Mouse (Mus musculus) kidney, adult 8-10 months (tissue): ENCODE results near the gene Dennd6a.

ENCODE experiments used
- DNase-seq, 2 experiments: peaks; one replicate each; pipeline ENCODE4 v3.0.0; 2022

Gene Dennd6a

GRCm38 (mm10) chr14:26576255-26576780 is 2.7 kb downstream of the Dennd6a start:
- peak in 1 of 2 experiments; percentile 19 for DNase-seq

GRCm38 (mm10) chr14:26578791-26579191 is 5.1 kb downstream of the Dennd6a start:
- peak in 1 of 2 experiments; percentile 29 for DNase-seq

GRCm38 (mm10) chr14:26579346-26580343 is 6.0 kb downstream of the Dennd6a start:
- DNase-seq, result peak; percentile 87 to 88

GRCm38 (mm10) chr14:26583645-26584044 is 10.0 kb downstream of the Dennd6a start:
- no peak for DNase-seq

- no peak for DNase-seq
Observed at GRCm38 (mm10) chr14:26587116-26587515, 13.5 kb downstream of the Dennd6a start.

- DNase-seq, result no peak
Observed at GRCm38 (mm10) chr14:26591353-26591752, 17.7 kb downstream of the Dennd6a start.

- no peak for DNase-seq
Observed at GRCm38 (mm10) chr14:26593281-26593895, 19.7 kb downstream of the Dennd6a start.

- no peak for DNase-seq
Observed at GRCm38 (mm10) chr14:26595167-26595566, 21.5 kb downstream of the Dennd6a start.

- peak in 1 of 2 experiments; percentile 29 for DNase-seq
Observed at GRCm38 (mm10) chr14:26595695-26596365, 22.2 kb downstream of the Dennd6a start.

- no peak for DNase-seq
Observed at GRCm38 (mm10) chr14:26605354-26605753, 31.7 kb downstream of the Dennd6a start.

- DNase-seq, result no peak
Observed at GRCm38 (mm10) chr14:26609674-26610073, 36.0 kb downstream of the Dennd6a start.

- no peak for DNase-seq
Observed at GRCm38 (mm10) chr14:26610689-26611088, 37.0 kb downstream of the Dennd6a start.

GRCm38 (mm10) chr14:26625301-26625700 is 51.6 kb downstream of the Dennd6a start:
- DNase-seq, result no peak

GRCm38 (mm10) chr14:26626605-26627140 is 53.0 kb downstream of the Dennd6a start:
- DNase-seq, result peak in 1 of 2 experiments; percentile 29

- DNase-seq, result peak; percentile 67 to 68
Observed at GRCm38 (mm10) chr14:26637025-26637850, 63.6 kb downstream of the Dennd6a start.

- peak; percentile 98 to 99 for DNase-seq
Observed at GRCm38 (mm10) chr14:26637851-26638707, 64.4 kb downstream of the Dennd6a start, which contains the start of gene Arf4. Arf4 (plus strand) TSS chr14:26638074.

GRCm38 (mm10) chr14:26638708-26639084 is 65.0 kb downstream of the Dennd6a start:
- DNase-seq, result peak; percentile 54 to 68

- DNase-seq, result no peak
Observed at GRCm38 (mm10) chr14:26639251-26639650, 65.6 kb downstream of the Dennd6a start.

GRCm38 (mm10) chr14:26639961-26640360 is 66.3 kb downstream of the Dennd6a start:
- no peak for DNase-seq

- DNase-seq, result no peak
Observed at GRCm38 (mm10) chr14:26643006-26643624, 69.5 kb downstream of the Dennd6a start.
